Mouse (Mus musculus): ENCODE results near the gene Hoxb4.

Hoxb4 gene

GRCm38 (mm10) chr11:96298895-96299667 is 19.0 kb upstream of the Hoxb4 start:
- peak in 1 of 2 experiments; percentile 64 for DNase-seq (ENCODE audit: low spot score in 2 of 2)

DNA sequence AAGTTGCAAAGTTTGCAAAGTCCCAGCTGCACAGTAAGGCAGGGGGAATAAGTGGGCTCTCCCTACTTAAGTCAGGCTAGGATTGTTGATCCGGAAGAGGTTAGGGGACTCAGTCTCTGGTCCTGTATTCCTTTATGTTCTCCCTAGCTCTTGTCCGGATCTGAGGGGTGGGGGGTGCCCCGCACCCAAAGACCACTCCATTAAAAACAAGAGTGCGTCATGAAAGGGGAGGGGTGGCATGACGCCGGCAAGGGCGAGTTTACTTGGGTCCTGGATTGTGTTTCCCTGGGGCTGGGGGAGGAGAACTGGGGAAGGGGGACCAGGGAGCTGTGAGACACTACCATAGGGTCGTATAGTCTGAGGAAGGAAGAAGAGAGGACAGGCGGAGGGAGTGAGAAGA is 18.3 kb upstream of the Hoxb4 start:
- DNase-seq (ENCODE audit: low spot score in 2 of 2): no peak

GRCm38 (mm10) chr11:96300354-96301063 is 17.6 kb upstream of the Hoxb4 start:
- DNase-seq (ENCODE audit: low spot score in 2 of 2): no peak

DNA sequence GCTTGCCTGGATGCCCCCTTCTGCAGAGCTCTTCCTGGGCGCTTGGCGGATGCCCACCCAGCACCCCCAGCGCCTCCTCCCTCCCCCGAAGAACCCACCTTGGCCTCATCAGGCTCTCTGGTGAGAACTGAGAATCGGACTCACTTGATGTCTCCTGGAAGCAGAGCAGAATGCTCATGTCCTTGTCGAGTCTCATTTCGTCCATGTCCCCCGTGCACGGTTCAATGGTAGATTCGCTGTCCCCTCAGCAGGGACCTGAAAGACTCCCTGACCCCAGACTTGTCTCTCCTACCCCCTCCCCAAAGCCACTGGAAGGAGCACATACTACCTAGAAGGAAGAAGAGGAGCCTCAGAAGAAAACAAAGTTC is 17.0 kb upstream of the Hoxb4 start:
- DNase-seq (ENCODE audit: low spot score in 2 of 2): no peak

DNA sequence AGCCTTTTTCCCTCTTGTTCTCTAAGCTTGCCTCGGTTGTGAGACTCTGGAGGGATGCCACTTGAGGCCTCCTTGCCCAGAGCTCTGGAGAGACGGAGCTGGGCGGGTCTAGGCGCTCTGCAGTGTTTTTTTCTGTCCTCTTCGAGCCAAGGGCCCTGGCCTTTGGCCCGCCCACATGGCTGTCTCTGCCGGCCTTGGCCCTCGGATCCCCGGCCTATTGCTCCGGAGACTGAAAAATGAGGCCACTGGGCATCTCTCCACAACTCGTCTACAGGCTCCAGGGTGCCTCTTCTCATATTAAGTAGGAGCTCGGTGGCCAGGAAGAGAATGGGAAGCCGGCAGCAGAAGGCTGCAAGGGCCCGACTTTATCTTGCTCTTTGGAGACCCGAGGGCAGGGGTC is 16.2 kb upstream of the Hoxb4 start:
- DNase-seq (ENCODE audit: low spot score in 2 of 2): no peak

DNA sequence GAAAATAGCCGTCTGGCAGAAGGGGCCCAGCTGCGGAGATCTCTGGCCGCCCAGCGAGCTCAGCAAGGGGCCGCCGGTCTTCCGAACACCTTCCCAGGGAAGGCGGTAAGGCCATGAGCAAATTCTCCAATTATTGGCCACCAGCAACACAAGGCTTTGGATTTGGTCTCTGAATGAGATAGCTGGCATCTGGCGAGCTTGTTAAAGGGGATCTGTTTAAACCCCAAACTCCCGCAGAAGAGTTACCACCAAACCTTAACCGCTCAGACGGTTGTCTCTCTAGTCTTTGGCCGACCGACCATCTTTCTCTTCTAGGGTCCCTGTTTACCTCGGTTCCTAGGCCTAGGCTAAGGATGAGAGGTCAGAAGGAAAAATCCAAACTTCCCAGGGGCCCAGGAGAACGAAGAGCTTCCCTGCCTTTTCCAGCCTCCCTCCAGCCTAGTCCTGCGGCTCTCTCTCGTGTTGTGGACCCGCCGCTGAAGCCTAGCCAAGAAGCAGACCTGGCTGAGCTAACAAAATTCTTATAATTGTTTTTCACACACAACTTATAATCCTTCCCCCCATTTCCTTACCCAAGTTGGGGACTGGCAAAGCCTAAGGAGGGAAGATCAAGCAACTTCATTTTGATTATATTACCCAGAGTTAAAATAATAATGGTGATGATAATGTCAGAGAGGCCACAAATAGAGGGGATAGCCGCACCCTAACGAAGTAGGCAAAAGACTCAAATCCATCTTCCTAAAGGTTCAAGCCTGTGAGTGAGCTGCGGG is 15.5 kb upstream of the Hoxb4 start:
- no peak for DNase-seq (ENCODE audit: low spot score in 2 of 2)

DNA sequence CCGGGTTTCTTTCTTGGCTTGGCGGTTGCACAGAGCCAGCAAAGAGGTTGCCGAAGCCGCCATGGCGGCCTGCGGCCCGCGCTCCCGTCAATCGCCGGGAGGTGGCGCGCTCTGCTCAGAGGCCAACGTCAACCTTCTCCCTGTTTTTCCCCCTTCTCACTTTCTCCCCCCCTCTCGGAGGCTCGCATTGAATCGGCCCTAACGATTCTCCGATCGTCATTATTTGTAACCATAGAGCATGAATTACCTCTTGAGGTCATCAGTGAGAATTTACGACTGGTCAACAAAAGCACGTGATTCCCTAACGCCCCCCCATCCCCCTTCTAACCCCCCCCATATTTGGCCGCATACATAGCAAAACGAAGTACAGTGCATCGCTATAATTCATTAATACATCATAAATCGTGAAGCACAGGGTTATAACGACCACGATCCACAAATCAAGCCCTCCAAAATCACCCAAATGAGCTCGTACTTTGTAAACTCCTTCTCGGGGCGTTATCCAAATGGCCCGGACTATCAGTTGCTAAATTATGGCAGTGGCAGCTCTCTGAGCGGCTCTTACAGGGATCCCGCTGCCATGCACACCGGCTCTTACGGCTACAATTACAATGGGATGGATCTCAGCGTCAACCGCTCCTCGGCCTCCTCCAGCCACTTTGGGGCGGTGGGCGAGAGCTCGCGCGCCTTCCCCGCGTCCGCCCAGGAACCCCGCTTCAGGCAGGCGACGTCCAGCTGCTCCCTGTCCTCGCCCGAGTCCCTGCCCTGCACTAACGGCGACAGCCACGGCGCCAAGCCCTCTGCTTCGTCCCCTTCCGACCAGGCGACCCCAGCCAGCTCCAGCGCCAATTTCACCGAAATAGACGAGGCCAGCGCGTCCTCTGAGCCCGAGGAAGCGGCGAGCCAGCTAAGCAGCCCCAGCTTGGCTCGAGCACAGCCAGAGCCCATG is 14.6 kb upstream of the Hoxb4 start, which contains the start of gene Hoxb5:
Hoxb5 (plus strand) TSS at position 186 of the 949 bp plus-strand sequence.
- DNase-seq (ENCODE audit: low spot score in 2 of 2): no peak

GRCm38 (mm10) chr11:96304381-96305195 is 13.5 kb upstream of the Hoxb4 start:
- peak in 1 of 2 experiments; percentile 25 for DNase-seq (ENCODE audit: low spot score in 2 of 2)

GRCm38 (mm10) chr11:96305505-96306182 is 12.4 kb upstream of the Hoxb4 start:
- DNase-seq (ENCODE audit: low spot score in 2 of 2): no peak

DNA sequence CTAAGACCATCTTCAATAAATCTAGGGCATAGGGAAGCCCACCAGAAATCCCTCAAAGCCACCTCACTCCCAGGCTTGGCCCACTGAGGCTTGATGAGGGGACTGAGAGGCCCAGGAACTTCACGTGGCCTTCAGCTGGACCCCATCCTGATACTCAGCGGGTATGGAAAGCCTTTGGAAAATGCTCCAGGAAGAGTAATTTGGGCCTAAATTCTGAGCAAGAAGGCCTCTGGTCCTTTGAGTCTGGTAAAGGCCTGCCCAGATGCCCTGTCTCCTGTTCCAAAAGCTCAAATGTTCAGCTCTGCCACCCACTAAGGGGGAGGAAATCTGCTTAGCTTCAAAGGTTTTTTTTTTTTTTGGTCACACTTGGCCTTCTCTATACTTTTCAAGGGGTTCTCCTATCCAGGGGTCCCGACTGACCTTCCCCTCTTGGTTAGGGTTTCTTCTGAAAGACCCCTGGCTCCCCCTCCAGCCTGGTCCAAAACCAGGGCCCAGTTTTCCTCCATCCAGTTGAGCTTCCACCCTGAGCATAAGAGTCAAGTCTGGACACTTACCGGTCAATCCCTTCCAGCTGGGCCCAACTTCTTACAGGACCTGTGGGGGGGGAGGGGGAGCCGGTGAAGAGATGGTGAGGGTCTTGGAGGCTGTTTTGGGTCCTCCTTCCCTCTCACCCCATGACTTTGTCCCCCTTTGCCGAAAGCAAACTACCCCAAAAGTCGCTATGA is 11.7 kb upstream of the Hoxb4 start:
- peak in 1 of 2 experiments; percentile 25 for DNase-seq (ENCODE audit: low spot score in 2 of 2)

- no peak for DNase-seq (ENCODE audit: low spot score in 2 of 2)
These were observed 11.2 kb upstream of the Hoxb4 start for GRCm38 (mm10) chr11:96306908-96307269.

- peak in 1 of 2 experiments; percentile 4 for DNase-seq (ENCODE audit: low spot score in 2 of 2)
These were observed 9.3 kb upstream of the Hoxb4 start for GRCm38 (mm10) chr11:96308763-96309162.

- DNase-seq (ENCODE audit: low spot score in 2 of 2): peak in 1 of 2 experiments; percentile 13
These were observed 8.8 kb upstream of the Hoxb4 start for GRCm38 (mm10) chr11:96309288-96309687.

GRCm38 (mm10) chr11:96310183-96310938 is 7.7 kb upstream of the Hoxb4 start:
- peak in 1 of 2 experiments; percentile 17 for DNase-seq (ENCODE audit: low spot score in 2 of 2)

DNA sequence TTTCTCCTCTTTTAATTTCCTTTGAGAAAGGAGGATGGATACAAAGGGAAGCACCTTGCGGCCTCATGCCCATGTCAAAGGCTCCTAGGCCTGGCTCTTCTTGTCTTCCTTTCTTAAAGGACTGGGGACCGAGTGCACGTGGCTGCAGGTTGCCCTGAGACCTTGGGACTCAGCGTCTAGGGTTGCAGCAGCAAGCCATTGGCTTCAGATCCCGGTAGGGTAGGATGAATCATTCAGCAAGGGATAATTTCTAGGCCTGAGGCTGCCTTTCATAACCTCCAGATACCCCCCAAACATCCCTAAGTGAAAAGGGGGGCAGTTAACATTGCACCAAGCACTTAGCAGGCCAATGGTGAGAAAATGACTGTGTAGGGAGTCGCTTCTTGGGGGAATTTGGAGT is 7.0 kb upstream of the Hoxb4 start:
- peak in 1 of 2 experiments; percentile 41 for DNase-seq (ENCODE audit: low spot score in 2 of 2)

- peak; percentile 56 to 58 for DNase-seq (ENCODE audit: low spot score in 2 of 2)
These were observed 6.3 kb upstream of the Hoxb4 start for GRCm38 (mm10) chr11:96311520-96312417.

DNA sequence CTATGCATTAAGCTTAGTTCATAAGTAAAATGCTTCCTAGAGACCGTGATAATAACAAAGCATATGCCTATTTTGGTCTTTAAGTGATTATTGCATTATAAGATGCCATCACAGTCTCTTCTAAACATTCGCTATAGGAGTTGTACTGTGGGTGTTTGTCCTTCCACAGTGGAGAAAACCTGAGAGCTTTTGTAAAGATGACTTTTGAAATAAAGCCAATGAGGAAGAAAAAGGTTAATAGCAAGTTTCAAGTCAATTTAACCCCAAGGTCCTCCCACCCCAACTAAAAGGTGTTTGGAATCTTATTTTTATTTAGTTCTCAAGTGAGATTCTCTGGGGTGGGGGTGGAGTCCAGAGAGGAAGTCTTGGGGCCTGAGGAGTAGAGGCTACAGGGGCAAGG is 4.9 kb upstream of the Hoxb4 start:
- DNase-seq (ENCODE audit: low spot score in 2 of 2): no peak
